Mouse (Mus musculus) cerebellum, postnatal 4 days (tissue): Measurements from ENCODE around the gene Olfr1241.

Experiments used
- DNase-seq, 2 experiments: peaks; one replicate each; pipeline ENCODE4 v3.0.0; 2022; ENCODE audit warnings: low spot score in 2 of 2, mixed read lengths in 1 of 2

The Olfr1241 gene

GRCm38 (mm10) chr2:89487026-89487425 is at the start of gene Olfr1241:
Olfr1241 (minus strand) TSS chr2:89487126.
- no peak for DNase-seq

GRCm38 (mm10) chr2:89531387-89531786 is 44.5 kb upstream of the Olfr1241 start, which contains the start of gene Olfr1243:
Olfr1243 (minus strand) TSS chr2:89531487.
- no peak for DNase-seq

- DNase-seq: no peak
These were observed 11.3 kb upstream of the Olfr1241 start, which contains the start of gene Olfr1242 for GRCm38 (mm10) chr2:89498235-89498634. Olfr1242 (minus strand) TSS chr2:89498335.

GRCm38 (mm10) chr2:89442900-89443299 is 44.0 kb downstream of the Olfr1241 start, which contains the start of gene Olfr1240:
Olfr1240 (minus strand) TSS chr2:89443000.
- no peak for DNase-seq
